Mouse (Mus musculus) gastrocnemius, postnatal 14 days (tissue): ENCODE measurements around the gene H2-Ke6. TPM values are rescaled to one million over a fixed set of nuclear protein-coding genes. Genes with fewer than 3 reads are reported as not detected.

Experiments used
- microRNA-seq, 2 experiments: library from miRNA; unstranded; fragments of <30 nt; microRNA quantifications; one replicate each; pipeline ENCODE4 v1.2.0; 2021
- total RNA-seq, 2 experiments: library from RNA; stranded (reverse); gene quantifications; 2 replicates each; pipeline ENCODE4 v1.2.3; 2021

H2-Ke6 gene
- total RNA-seq, 2 experiments from 2014 or later, result 50.1 to 51.3 TPM

Small RNA genes lying within 50 kb of the gene (microRNA-seq; reads per million reads assigned to microRNA genes)
- gene Mir219a-1, result 0 to 1.3 reads per million in 2 experiments
- 0 reads per million in 2 experiments for gene Mir219c

Other genes starting within 250 kb of the H2-Ke6 start
- 10 to 100 TPM in 1 of 2 experiments, 1 to 10 TPM in 1; 9.6 to 25.8 TPM for gene Angptl4, start 246.2 kb downstream of the H2-Ke6 start, total RNA-seq
- gene Kank3, start 217.5 kb downstream of the H2-Ke6 start, total RNA-seq, result 10 to 100 TPM; 20.8 to 35.1 TPM
- 100 to 1,000 TPM; 867 to 957 TPM for gene Rps28, start 203.5 kb downstream of the H2-Ke6 start, total RNA-seq
- 100 to 1,000 TPM; 327 to 338 TPM for gene Ndufa7, start 203.5 kb downstream of the H2-Ke6 start, total RNA-seq
- gene Cd320, start 185.0 kb downstream of the H2-Ke6 start, total RNA-seq, result 10 to 100 TPM; 17.6 to 19.8 TPM
- gene Gm7029, start 154.2 kb downstream of the H2-Ke6 start, total RNA-seq, result not detected
- gene Kifc1, start 137.4 kb downstream of the H2-Ke6 start, total RNA-seq, result 1 to 10 TPM; 3.3 to 4.4 TPM
- not detected for gene Platr17, start 122.9 kb downstream of the H2-Ke6 start, total RNA-seq
- gene Daxx, start 118.6 kb downstream of the H2-Ke6 start, total RNA-seq, result 10 to 100 TPM; 10.2 to 13.8 TPM
- gene Tapbp, start 112.2 kb downstream of the H2-Ke6 start, total RNA-seq, result 10 to 100 TPM; 32.9 to 35.7 TPM
- 10 to 100 TPM; 13.5 to 16.1 TPM for gene Zbtb22, start 112.2 kb downstream of the H2-Ke6 start, total RNA-seq
- gene Rgl2, start 98.5 kb downstream of the H2-Ke6 start, total RNA-seq, result 10 to 100 TPM; 24.4 to 24.7 TPM
- 10 to 100 TPM; 53.6 to 54.9 TPM for gene Pfdn6, start 87.7 kb downstream of the H2-Ke6 start, total RNA-seq
- gene Wdr46, start 87.4 kb downstream of the H2-Ke6 start, total RNA-seq, result 10 to 100 TPM; 11.1 to 12.3 TPM
- 1 to 10 TPM; 2.3 to 2.7 TPM for gene B3galt4, start 76.6 kb downstream of the H2-Ke6 start, total RNA-seq
- 10 to 100 TPM; 30.5 to 33.1 TPM for gene Vps52, start 72.2 kb downstream of the H2-Ke6 start, total RNA-seq
- gene Rps18, start 72.1 kb downstream of the H2-Ke6 start, total RNA-seq, result 100 to 1,000 TPM; 464 to 543 TPM
- 10 to 100 TPM; 26.5 to 40.1 TPM for gene H2-K1, start 27.7 kb downstream of the H2-Ke6 start, total RNA-seq
- gene Ring1, start 3.4 kb downstream of the H2-Ke6 start, total RNA-seq, result 10 to 100 TPM; 11.3 to 13.1 TPM
- gene Slc39a7, start 3.6 kb upstream of the H2-Ke6 start, total RNA-seq, result 10 to 100 TPM; 44.9 to 60.1 TPM
- 10 to 100 TPM; 35.2 to 35.8 TPM for gene Rxrb, start 3.8 kb upstream of the H2-Ke6 start, total RNA-seq
- gene Col11a2, start 11.4 kb upstream of the H2-Ke6 start, total RNA-seq, result 10 to 100 TPM; 51.1 to 56.0 TPM
- not detected for gene H2-Oa, start 64.3 kb upstream of the H2-Ke6 start, total RNA-seq
- 1 to 10 TPM; 2.3 to 3.6 TPM for gene H2-DMa, start 91.5 kb upstream of the H2-Ke6 start, total RNA-seq
- 10 to 100 TPM; 75.2 to 75.5 TPM for gene Brd2, start 94.6 kb upstream of the H2-Ke6 start, total RNA-seq
- gene H2-DMb2, start 115.2 kb upstream of the H2-Ke6 start, total RNA-seq, result under 1 TPM; 0.45 to 0.47 TPM
- gene H2-DMb1, start 125.0 kb upstream of the H2-Ke6 start, total RNA-seq, result 1 to 10 TPM; 1.0 to 1.4 TPM
- gene Tap1, start 159.5 kb upstream of the H2-Ke6 start, total RNA-seq, result 1 to 10 TPM; 1.7 to 2.6 TPM
- gene Psmb9, start 159.7 kb upstream of the H2-Ke6 start, total RNA-seq, result 1 to 10 TPM; 1.8 to 2.0 TPM
- 1 to 10 TPM; 2.9 to 3.4 TPM for gene Psmb8, start 169.7 kb upstream of the H2-Ke6 start, total RNA-seq
- 1 to 10 TPM; 4.7 to 5.3 TPM for gene Tap2, start 175.5 kb upstream of the H2-Ke6 start, total RNA-seq
- under 1 TPM in 1 of 2 experiments, not detected in 1; 0.13 TPM for gene H2-Ob, start 210.8 kb upstream of the H2-Ke6 start, total RNA-seq
- 1 to 10 TPM; 2.8 to 3.1 TPM for gene H2-Ab1, start 229.6 kb upstream of the H2-Ke6 start, total RNA-seq